Mouse (Mus musculus): ENCODE measurements at regions not wholly inside any gene's neighbourhood (a gene's known extent, or its start where the extent isn't known, plus 50 kb on each side); places are given as distances from the start of the nearest gene placed in this dataset.

- DNase-seq, result no peak
Measured at GRCm38 (mm10) chr9:30577243-30577642, 150.3 kb downstream of the Snx19 start.

GRCm38 (mm10) chr9:30575531-30575930 lies 148.6 kb downstream of the Snx19 start:
- no peak for DNase-seq

- no peak for DNase-seq
Measured at GRCm38 (mm10) chr9:30573294-30573693, 146.4 kb downstream of the Snx19 start.

GRCm38 (mm10) chr9:30571014-30571413 lies 144.1 kb downstream of the Snx19 start:
- DNase-seq, result no peak

GRCm38 (mm10) chr9:30564765-30565680 lies 138.1 kb downstream of the Snx19 start:
- no peak for DNase-seq

GRCm38 (mm10) chr9:30563399-30563798 lies 136.5 kb downstream of the Snx19 start:
- no peak for DNase-seq

GRCm38 (mm10) chr9:30554908-30555307 lies 128.0 kb downstream of the Snx19 start:
- DNase-seq, result no peak

- DNase-seq, result no peak
Measured at GRCm38 (mm10) chr9:30552721-30553120, 125.8 kb downstream of the Snx19 start.

GRCm38 (mm10) chr9:30549892-30550515 lies 123.1 kb downstream of the Snx19 start:
- DNase-seq, result no peak

- no peak for DNase-seq
Measured at GRCm38 (mm10) chr9:30539858-30540257, 113.0 kb downstream of the Snx19 start.

- no peak for DNase-seq
Measured at GRCm38 (mm10) chr9:30536508-30537100, 109.7 kb downstream of the Snx19 start.

GRCm38 (mm10) chr9:30534961-30535360 lies 108.1 kb downstream of the Snx19 start:
- no peak for DNase-seq

GRCm38 (mm10) chr9:30533780-30534343 lies 107.0 kb downstream of the Snx19 start:
- no peak for DNase-seq

GRCm38 (mm10) chr9:30533091-30533779 lies 106.3 kb downstream of the Snx19 start:
- DNase-seq, result no peak

- no peak for DNase-seq
Measured at GRCm38 (mm10) chr9:30525086-30525485, 98.2 kb downstream of the Snx19 start.

- DNase-seq, result no peak
Measured at GRCm38 (mm10) chr9:30524401-30525066, 97.6 kb downstream of the Snx19 start.

GRCm38 (mm10) chr9:30523852-30524251 lies 96.9 kb downstream of the Snx19 start:
- DNase-seq, result no peak

GRCm38 (mm10) chr9:30522595-30523350 lies 95.9 kb downstream of the Snx19 start:
- no peak for DNase-seq

- DNase-seq, result no peak
Measured at GRCm38 (mm10) chr9:30521556-30522240, 94.8 kb downstream of the Snx19 start.

- peak in 1 of 2 experiments; percentile 13 for DNase-seq
Measured at GRCm38 (mm10) chr9:30520853-30521439, 94.0 kb downstream of the Snx19 start.

Measured in cerebellum, postnatal 25 days (tissue).